Mouse (Mus musculus) lung, adult 2 months (tissue): ENCODE data around the gene Mcee. TPM values are rescaled to one million over a fixed set of nuclear protein-coding genes. Genes with fewer than 3 reads are reported as not detected.

Experiments
- DNase-seq: peaks from one replicate; pipeline ENCODE4 v3.0.0; 2022
- H3K4me1 ChIP-seq: fragments of 200-500 bp; 2 replicates; pipeline ENCODE4 v1.6.1; 2011; ENCODE audit warnings: low read length; ENCODE audit not compliant: control insufficient read depth, insufficient read depth
- H3K4me3 ChIP-seq: fragments of 200-500 bp; replicated peaks from 2 replicates; pipeline ENCODE3; 2011; ENCODE audit warnings: low read depth, mild to moderate bottlenecking, control low read depth, low read length; ENCODE audit errors: extremely low read depth
- CTCF ChIP-seq: fragments of 200-500 bp; IDR thresholded peaks from 2 replicates; pipeline ENCODE4 v1.5.1; 2011; ENCODE audit warnings: mild to moderate bottlenecking, low read length, control low read depth; ENCODE audit not compliant: insufficient read depth
- POLR2A ChIP-seq: fragments of 200-500 bp; IDR thresholded peaks from 2 replicates; pipeline ENCODE4 v1.6.1; 2011; ENCODE audit warnings: low read depth, mild to moderate bottlenecking, control low read depth, low read length, borderline replicate concordance; ENCODE audit errors: extremely low read depth
- WGBS: fragments of 180-500 bp; shearing (Covaris S2); methylation state at CpG from one replicate; pipeline ENCODE4 v1.1.7; 2018; 5-methylcytosine and 5-hydroxymethylcytosine counted together
- polyA plus RNA-seq: library from polyadenylated mRNA; depleted of rRNA; stranded (reverse); fragments of >200 nt; gene quantifications from 2 replicates; pipeline ENCODE4 v1.2.3, GENCODE M21; 2012

Gene Mcee
- polyA plus RNA-seq, 1 experiment: 21.0 TPM

DNA sequence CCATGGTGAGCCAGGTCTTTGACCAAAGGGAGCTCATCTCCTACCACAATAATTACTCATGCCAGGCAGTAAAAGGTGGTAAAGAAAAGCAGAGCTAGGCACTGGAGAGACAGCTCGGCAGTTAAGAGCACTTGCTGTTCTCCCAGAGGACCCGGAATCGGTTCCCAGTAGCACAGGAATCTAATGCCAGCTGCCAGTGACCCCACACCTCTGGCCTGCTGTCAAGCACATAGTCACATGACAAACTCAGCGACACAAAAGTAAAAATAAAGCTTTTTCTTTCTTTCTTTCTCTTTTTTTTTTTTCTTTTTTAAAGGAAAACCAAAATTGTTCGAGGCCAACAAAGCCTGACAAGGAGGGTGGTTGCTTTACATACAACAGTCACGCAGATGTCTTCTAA lies 22.6 kb upstream of the Mcee start:
- 77% methylated on average over 6 of the region's 6 CpGs for WGBS
- no peak for TF ChIP-seq POLR2A
- no peak for TF ChIP-seq CTCF
- Histone ChIP-seq H3K4me1 (no peaks in the 10 kb centered on the region), H3K4me3 (no peak overlapping the region)
- no peak for DNase-seq

DNA sequence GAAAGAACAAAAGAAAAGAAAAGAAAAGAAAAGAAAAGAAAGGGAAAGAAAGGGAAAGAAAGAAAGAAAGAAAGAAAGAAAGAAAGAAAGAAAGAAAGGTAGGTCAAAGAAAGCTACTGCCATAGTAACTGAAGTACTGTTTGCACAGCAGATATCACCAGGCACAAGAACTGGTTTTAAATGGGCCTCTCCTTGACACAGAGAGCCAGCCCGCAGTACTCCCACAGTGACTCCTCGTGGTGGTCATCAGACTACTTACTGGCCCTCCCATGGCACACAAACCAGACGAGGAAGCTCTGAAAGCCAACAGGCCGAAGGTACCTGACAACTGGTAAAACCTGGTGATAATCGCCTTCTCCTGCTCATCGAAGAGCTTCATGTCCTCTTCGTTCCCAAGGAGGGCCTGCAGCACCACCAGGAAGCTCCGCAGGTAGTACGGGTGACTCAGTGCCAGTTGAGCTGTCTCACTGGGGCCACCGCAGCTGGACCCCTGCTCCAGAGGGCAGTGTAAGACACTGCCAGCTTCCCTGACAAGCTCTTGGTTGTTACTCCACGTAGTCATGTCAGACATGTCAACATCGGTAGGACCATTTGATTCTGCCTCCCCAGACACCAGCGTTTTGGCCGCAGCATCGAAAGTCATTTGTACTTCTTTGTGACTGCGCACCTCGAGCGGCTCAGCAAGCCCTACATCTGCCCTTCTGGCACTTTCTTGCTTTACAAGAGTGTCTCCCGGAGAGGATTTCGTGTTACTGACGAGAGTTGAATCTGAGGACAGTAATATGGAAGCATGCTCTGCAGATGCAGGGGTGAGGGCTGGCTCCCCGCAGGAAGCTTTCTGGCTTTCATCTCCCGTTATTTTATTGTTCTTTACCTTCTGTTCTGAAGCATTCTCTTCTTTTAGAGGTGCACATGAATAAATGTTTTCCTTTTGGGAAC lies 20.2 kb upstream of the Mcee start:
- DNase-seq: no peak
- H3K4me3 ChIP-seq: no peak overlapping the region
- TF ChIP-seq POLR2A: no peak
- TF ChIP-seq CTCF: no peak
- 87% methylated on average over 23 of the region's 23 CpGs for WGBS
- H3K4me1 ChIP-seq: no peaks in the 10 kb centered on the region

DNA sequence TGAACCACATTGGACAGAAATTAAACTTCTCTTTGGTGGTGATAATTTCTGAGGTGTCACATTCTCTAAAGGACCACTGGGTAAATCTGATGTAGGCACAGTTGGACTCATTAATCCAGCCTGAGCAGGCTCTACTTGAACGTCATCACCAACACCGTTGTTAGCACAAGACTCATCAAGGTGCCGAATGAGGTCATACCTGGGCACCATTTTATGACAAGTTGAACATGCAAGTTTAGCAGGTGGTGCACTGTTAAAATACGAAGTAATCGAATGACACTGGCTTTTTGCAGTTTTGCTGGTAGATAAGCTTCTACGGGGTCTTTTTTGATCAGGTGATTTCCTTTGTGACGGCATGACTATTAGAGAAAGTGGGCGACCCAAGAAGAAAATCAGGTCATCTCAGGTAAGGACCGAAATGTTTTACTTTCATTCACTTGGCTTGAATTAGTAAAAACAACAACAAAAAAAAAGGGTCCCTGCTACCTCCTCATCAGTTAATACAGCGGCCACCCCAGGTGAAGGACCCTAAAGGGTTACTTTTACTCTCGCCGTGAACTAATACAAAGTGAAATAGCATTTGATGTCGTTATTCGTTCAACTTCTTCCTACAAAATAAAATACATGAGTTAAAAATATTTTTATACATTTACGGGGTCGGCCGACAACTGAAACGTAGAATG lies 19.1 kb upstream of the Mcee start:
- no peak for DNase-seq
- TF ChIP-seq POLR2A (no peak), CTCF (no peak)
- WGBS: 6% methylated on average over 18 of the region's 18 CpGs

GRCm38 (mm10) chr7:64373830-64374562 lies 18.4 kb upstream of the Mcee start, which contains the start of gene Fan1:
Fan1 (minus strand) TSS chr7:64374095.
- 5% methylated on average over 27 of the region's 27 CpGs for WGBS
- DNase-seq: peak; percentile 88
- Histone ChIP-seq H3K4me3 (peak within 1 kb of the TSS; percentile 97), H3K4me1 (no peaks in the 10 kb centered on the region)
- TF ChIP-seq CTCF (0 out of 2 replicates have a peak, but pooled peaks have one; percentile 8), POLR2A (peak; percentile 95)

More for the DNA sequence above, 19.1 kb upstream of the Mcee start:
- no peaks in the 10 kb centered on the region for H3K4me1 ChIP-seq
- H3K4me3 ChIP-seq: peak overlapping the region; percentile 97

GRCm38 (mm10) chr7:64391479-64391878 lies 928 bp upstream of the Mcee start:
- TF ChIP-seq POLR2A: no peak
- TF ChIP-seq CTCF: no peak
- H3K4me1 ChIP-seq: peaks cover 7% of the 10 kb centered on the region
- DNase-seq: peak; percentile 14
- 2% methylated on average over 8 of the region's 8 CpGs for WGBS
- H3K4me3 ChIP-seq: peak overlapping the region; percentile 60

DNA sequence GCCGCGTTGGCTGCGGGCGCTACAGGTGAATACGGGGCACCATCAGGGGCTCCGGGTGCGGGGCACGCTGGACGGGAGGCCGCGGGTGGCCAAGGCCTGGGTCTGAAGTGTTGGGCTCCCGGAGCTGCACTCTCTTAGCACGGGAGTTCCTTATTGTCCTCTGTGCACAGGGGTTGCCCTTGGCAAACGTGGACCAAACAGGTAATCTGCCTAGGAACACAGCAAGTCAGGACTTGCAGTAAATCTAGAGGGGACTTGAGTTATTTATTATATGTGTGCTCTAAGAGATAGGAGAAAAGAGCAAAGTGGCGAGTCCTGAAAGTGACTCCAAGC lies 378 bp downstream of the Mcee start:
- Histone ChIP-seq H3K4me1 (peaks cover 7% of the 10 kb centered on the region), H3K4me3 (peak overlapping the region; percentile 72)
- no peak for DNase-seq
- TF ChIP-seq POLR2A (no peak), CTCF (no peak)
- WGBS: under 1% methylated on average over 15 of the region's 15 CpGs

- no peaks in the 10 kb centered on the region for H3K4me1 ChIP-seq
- no peak for DNase-seq
- WGBS: 76% methylated on average over 1 of the region's 1 CpGs
- no peak overlapping the region for H3K4me3 ChIP-seq
- TF ChIP-seq POLR2A: no peak
- no peak for TF ChIP-seq CTCF
These were observed 8.3 kb downstream of the Mcee start for GRCm38 (mm10) chr7:64400725-64401124.

GRCm38 (mm10) chr7:64402452-64402851 lies 10.0 kb downstream of the Mcee start:
- Histone ChIP-seq H3K4me3 (no peak overlapping the region), H3K4me1 (no peaks in the 10 kb centered on the region)
- 84% methylated on average over 4 of the region's 4 CpGs for WGBS
- TF ChIP-seq CTCF (no peak), POLR2A (no peak)
- no peak for DNase-seq

GRCm38 (mm10) chr7:64403989-64404388 lies 11.6 kb downstream of the Mcee start:
- no peak for DNase-seq
- WGBS: 83% methylated on average over 8 of the region's 8 CpGs
- H3K4me1 ChIP-seq: no peaks in the 10 kb centered on the region
- TF ChIP-seq CTCF (no peak), POLR2A (no peak)
- no peak overlapping the region for H3K4me3 ChIP-seq
